Mouse (Mus musculus) right cerebral cortex, adult 18-20 months (tissue): Measurements from ENCODE around the gene Cyp3a25.
"Not testable (repeated sequence)": the region's sequence is repeated elsewhere in the genome, so short reads cannot be mapped to it uniquely, and the experiment has no call there.

Source experiments
- DNase-seq: peaks from one replicate; pipeline ENCODE4 v3.0.0; 2022; ENCODE audit warnings: mixed read lengths

Gene Cyp3a25

GRCm38 (mm10) chr5:146009509-146009908 is at the start of gene Cyp3a25:
Gene Cyp3a25 (minus strand): TSS chr5:146009618.
- not testable (repeated sequence) for DNase-seq

- DNase-seq = no peak
Observed at GRCm38 (mm10) chr5:146021136-146021535, 11.7 kb upstream of the Cyp3a25 start.

- no peak for DNase-seq
Observed at GRCm38 (mm10) chr5:146018275-146018674, 8.9 kb upstream of the Cyp3a25 start.

- DNase-seq = no peak
Observed at GRCm38 (mm10) chr5:146011251-146011650, 1.8 kb upstream of the Cyp3a25 start.

- no peak for DNase-seq
Observed at GRCm38 (mm10) chr5:145967080-145967479, 42.3 kb downstream of the Cyp3a25 start.
